Mouse (Mus musculus) liver, adult 2 months (tissue): ENCODE measurements around the gene Foxp1. TPM values are rescaled to one million over a fixed set of nuclear protein-coding genes. Genes with fewer than 3 reads are reported as not detected.

Experiments used
- DNase-seq: peaks from one replicate; pipeline ENCODE4 v3.0.0-alpha.2; 2011; ENCODE audit warnings: low read depth, low spot score; ENCODE audit errors: extremely low read depth
- H3K27ac ChIP-seq: fragments of 200-500 bp; replicated peaks from 2 replicates; pipeline ENCODE4 v1.5.1; 2012; ENCODE audit warnings: low read depth, mild to moderate bottlenecking, control low read depth, inconsistent platforms, low read length; ENCODE audit not compliant: insufficient read depth
- H3K27me3 ChIP-seq: fragments of 200-500 bp; 2 replicates; pipeline ENCODE4 v1.6.1; 2012; ENCODE audit warnings: mild to moderate bottlenecking, moderate library complexity, low read length, inconsistent platforms; ENCODE audit not compliant: control insufficient read depth, insufficient read depth
- H3K36me3 ChIP-seq: fragments of 200-500 bp; 2 replicates; pipeline ENCODE4 v1.6.1; 2012; ENCODE audit warnings: low read length, inconsistent platforms; ENCODE audit not compliant: control insufficient read depth, insufficient read depth
- H3K4me1 ChIP-seq: fragments of 200-500 bp; 2 replicates; pipeline ENCODE4 v1.6.1; 2011; ENCODE audit warnings: low read length; ENCODE audit not compliant: control insufficient read depth, insufficient read depth
- H3K4me3 ChIP-seq: fragments of 200-500 bp; 2 replicates; pipeline ENCODE4 v1.5.1; 2011; ENCODE audit warnings: low read depth, mild to moderate bottlenecking, control low read depth, low read length, moderate library complexity; ENCODE audit not compliant: insufficient read depth
- H3K79me2 ChIP-seq: fragments of 200-500 bp; 2 replicates; pipeline ENCODE4 v1.6.1; 2012; ENCODE audit warnings: inconsistent platforms, mild to moderate bottlenecking, low read length, moderate library complexity; ENCODE audit not compliant: control insufficient read depth, insufficient read depth
- H3K9ac ChIP-seq: fragments of 200-500 bp; 2 replicates; pipeline ENCODE4 v1.6.1; 2012; ENCODE audit warnings: low read depth, mild to moderate bottlenecking, control low read depth, inconsistent platforms, low read length
- CTCF ChIP-seq: fragments of 200-500 bp; IDR thresholded peaks from 2 replicates; pipeline ENCODE4 v1.5.1; 2011; ENCODE audit warnings: low read depth, low read length, control low read depth
- POLR2A ChIP-seq: fragments of 200-500 bp; IDR thresholded peaks from 2 replicates; pipeline ENCODE4 v1.6.1; 2011; ENCODE audit warnings: low read length, control low read depth; ENCODE audit not compliant: insufficient read depth; ENCODE audit errors: extremely low read depth
- WGBS: fragments of 180-500 bp; shearing (Covaris S2); methylation state at CpG from one replicate; pipeline ENCODE4 v1.1.7; 2018; 5-methylcytosine and 5-hydroxymethylcytosine counted together
- polyA plus RNA-seq: library from polyadenylated mRNA; depleted of rRNA; stranded (reverse); fragments of >200 nt; gene quantifications from 2 replicates; pipeline ENCODE4 v1.2.3, GENCODE M21; 2012; rRNA removed
- total RNA-seq: library from RNA; depleted of rRNA; stranded (reverse); fragments of >200 nt; gene quantifications from 2 replicates; pipeline ENCODE4 v1.2.3, GENCODE M21; 2014; rRNA removed

Foxp1 gene
- total RNA-seq = 24.8 and 35.3 TPM in 2 replicates
- 18.8 and 22.7 TPM in 2 replicates for polyA plus RNA-seq

- Histone ChIP-seq H3K27me3 (no peaks in the 10 kb centered on the region), H3K36me3 (no peaks in the 10 kb centered on the region), H3K9ac (peak within 1 kb of the TSS; percentile 98), H3K79me2 (peaks cover 4% of the 10 kb centered on the region; the same call in 1 of the 2 replicates), H3K27ac (peak within 1 kb of the TSS; percentile 100), H3K4me1 (peaks cover 2% of the 10 kb centered on the region; the same call in 1 of the 2 replicates), H3K4me3 (peak within 1 kb of the TSS; percentile 95)
- under 1% methylated on average over 68 of the region's 72 CpGs for WGBS
- TF ChIP-seq POLR2A (0 out of 2 replicates have a peak, but pooled peaks have one; percentile 17), CTCF (no peak)
- peak; percentile 83 for DNase-seq
Observed at GRCm38 (mm10) chr6:99522359-99523108, at the start of gene Foxp1. Gene Foxp1 (minus strand): TSS chr6:99522721.

GRCm38 (mm10) chr6:99572071-99572470 lies 49.5 kb upstream of the Foxp1 start:
- Histone ChIP-seq H3K27me3 (no peaks in the 10 kb centered on the region), H3K9ac (no peak overlapping the region), H3K79me2 (no peaks in the 10 kb centered on the region), H3K4me1 (no peaks in the 10 kb centered on the region), H3K27ac (no peak overlapping the region), H3K4me3 (no peak overlapping the region), H3K36me3 (no peaks in the 10 kb centered on the region)
- no peak for DNase-seq
- 90% methylated on average over 5 of the region's 5 CpGs for WGBS
- TF ChIP-seq CTCF = no peak
- no peak for TF ChIP-seq POLR2A

DNA sequence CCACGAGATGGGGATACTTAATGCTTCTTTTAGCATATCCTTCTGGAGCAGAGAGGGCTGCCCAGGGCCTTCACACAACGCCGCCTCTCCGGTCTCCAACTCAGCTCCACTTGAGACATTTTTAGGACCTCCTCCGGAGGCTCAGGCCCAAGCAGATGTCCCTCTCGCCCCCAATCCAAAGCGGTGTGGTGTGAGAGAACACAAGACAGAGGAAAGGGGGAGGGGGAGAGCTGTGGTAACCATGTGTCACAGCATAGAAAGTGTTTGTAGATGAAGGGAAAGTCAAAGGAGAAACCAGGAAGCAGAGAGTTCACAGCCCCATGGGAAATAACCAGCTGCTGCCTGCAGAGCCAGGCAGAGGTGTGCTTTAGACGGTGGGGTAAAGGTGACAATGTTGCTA lies 44.4 kb upstream of the Foxp1 start:
- no peak for DNase-seq
- no peaks in the 10 kb centered on the region for H3K79me2 ChIP-seq
- H3K36me3 ChIP-seq = no peaks in the 10 kb centered on the region
- H3K4me3 ChIP-seq = no peak overlapping the region
- no peaks in the 10 kb centered on the region for H3K27me3 ChIP-seq
- no peak overlapping the region for H3K27ac ChIP-seq
- no peak overlapping the region for H3K9ac ChIP-seq
- H3K4me1 ChIP-seq = no peaks in the 10 kb centered on the region
- 80% methylated on average over 8 of the region's 8 CpGs for WGBS
- TF ChIP-seq CTCF (no peak), POLR2A (no peak)

- H3K4me1 ChIP-seq = no peaks in the 10 kb centered on the region
- H3K27me3 ChIP-seq = no peaks in the 10 kb centered on the region
- H3K36me3 ChIP-seq = no peaks in the 10 kb centered on the region
- no peak overlapping the region for H3K9ac ChIP-seq
- H3K27ac ChIP-seq = no peak overlapping the region
- no peak for DNase-seq
- H3K79me2 ChIP-seq = no peaks in the 10 kb centered on the region
- 95% methylated on average over 3 of the region's 3 CpGs for whole genome bisulfite sequencing
- no peak overlapping the region for H3K4me3 ChIP-seq
- TF ChIP-seq CTCF (no peak), POLR2A (no peak)
Observed at GRCm38 (mm10) chr6:99564766-99565165, 42.2 kb upstream of the Foxp1 start.

DNA sequence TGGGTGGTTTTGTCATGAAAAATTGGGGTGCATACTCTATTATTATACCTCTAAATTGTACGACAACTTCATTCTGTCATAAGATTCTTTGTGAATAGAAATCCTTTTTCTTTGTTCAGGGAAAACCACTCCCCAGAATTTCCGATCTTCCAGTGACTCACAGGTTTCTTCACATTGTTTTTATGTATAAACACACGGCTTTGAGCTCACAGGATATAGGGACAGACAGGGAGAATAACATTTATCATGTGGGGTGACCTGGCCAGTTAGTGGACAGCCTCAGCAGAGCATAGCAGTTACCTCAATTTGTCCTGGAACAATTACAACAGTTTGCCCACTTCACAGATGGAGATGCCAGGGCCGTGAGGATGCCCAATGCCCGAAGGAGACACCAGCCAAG lies 34.4 kb upstream of the Foxp1 start:
- no peak overlapping the region for H3K9ac ChIP-seq
- no peak for TF ChIP-seq CTCF
- no peak for TF ChIP-seq POLR2A
- 89% methylated on average over 5 of the region's 5 CpGs for WGBS

GRCm38 (mm10) chr6:99552816-99553215 lies 30.3 kb upstream of the Foxp1 start:
- no peak overlapping the region for H3K9ac ChIP-seq
- TF ChIP-seq POLR2A (no peak), CTCF (no peak)
- no peaks in the 10 kb centered on the region for H3K27me3 ChIP-seq
- no peaks in the 10 kb centered on the region for H3K4me1 ChIP-seq
- no peaks in the 10 kb centered on the region for H3K36me3 ChIP-seq
- no peaks in the 10 kb centered on the region for H3K79me2 ChIP-seq
- 86% methylated on average over 1 of the region's 1 CpGs for WGBS
- H3K27ac ChIP-seq = no peak overlapping the region
- no peak for DNase-seq
- H3K4me3 ChIP-seq = no peak overlapping the region

More for the DNA sequence above, 34.4 kb upstream of the Foxp1 start:
- Histone ChIP-seq H3K27me3 (no peaks in the 10 kb centered on the region), H3K27ac (no peak overlapping the region), H3K4me3 (no peak overlapping the region), H3K4me1 (no peaks in the 10 kb centered on the region), H3K36me3 (no peaks in the 10 kb centered on the region), H3K79me2 (no peaks in the 10 kb centered on the region)
- DNase-seq = no peak
